ENCODE assay signal across 21 mouse cellular contexts in the genomic region with DNA sequence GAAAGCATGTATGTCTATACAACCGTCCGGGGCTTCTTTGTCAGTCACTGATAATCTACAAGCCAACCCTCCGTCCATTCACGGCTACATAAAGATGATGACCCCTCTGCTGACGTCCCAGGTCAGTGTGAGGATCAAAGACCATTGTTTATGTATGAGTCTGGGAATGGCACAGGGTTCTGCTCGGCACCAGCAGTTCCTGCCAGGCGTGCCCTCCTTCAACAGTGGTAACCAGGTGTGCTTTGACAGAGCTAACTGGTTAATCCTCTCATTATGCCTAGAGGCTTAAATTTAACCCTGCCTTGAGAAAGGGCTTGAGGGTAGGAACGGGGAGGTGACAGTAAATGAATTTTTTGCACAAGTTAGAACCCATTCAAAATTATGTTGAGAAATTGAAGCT. TPM values are rescaled to one million over a fixed set of nuclear protein-coding genes. Genes with fewer than 3 reads are reported as not detected.
DNase-seq lines count a peak whose midpoint lies in the region; ATAC-seq lines count a peak whose summit lies in the region.
"Had no signal": no experiment of that assay in that cellular context is flagged by ENCODE, and none has a peak within 500 bp of the region (broad histone marks: within the 10 kb centered on the region; RNA-seq: fewer than 3 reads in every experiment).

No protein-coding gene starts in this region.

- H3K4me3 ChIP-seq in forebrain, embryonic 11.5 days (ENCODE audit: low read depth, low read length), result no peak overlapping the region
- no peak overlapping the region for H3K4me3 ChIP-seq in forebrain, embryonic 10.5 days
- H3K4me3 ChIP-seq in hindbrain, embryonic 13.5 days, result no peak overlapping the region
- H3K4me3 ChIP-seq in hindbrain, embryonic 16.5 days (ENCODE audit: low read length), result no peak overlapping the region
- H3K4me3 ChIP-seq in neural tube, embryonic 13.5 days, result no peak overlapping the region
- H3K4me3 ChIP-seq in neural tube, embryonic 15.5 days (replicated peaks), result no peak overlapping the region
- no peak overlapping the region for H3K4me3 ChIP-seq in kidney, embryonic 16.5 days (ENCODE audit: low read length)
- H3K4me3 ChIP-seq: embryonic facial prominence, embryonic 10.5 days; heart, embryonic 10.5 days had no signal

- ATAC-seq in forebrain, embryonic 11.5 days (replicated peaks; ENCODE audit: low FRiP score), result 0 out of 2 replicates have a peak, but pooled peaks have one; percentile 58
- ATAC-seq in hindbrain, embryonic 13.5 days (ENCODE audit: low FRiP score), result no peak
- ATAC-seq in hindbrain, embryonic 16.5 days, result no peak
- ATAC-seq in neural tube, embryonic 13.5 days (ENCODE audit: low read depth), result 0 out of 2 replicates have a peak, but pooled peaks have one; percentile 23
- no peak for ATAC-seq in neural tube, embryonic 15.5 days (ENCODE audit: low FRiP score)
- no peak for ATAC-seq in kidney, embryonic 16.5 days (ENCODE audit: low FRiP score, low TSS enrichment)
- ATAC-seq: CD4-positive, CD25-positive, alpha-beta regulatory T cell, adult 4 months had no signal

- H3K36me3 ChIP-seq in forebrain, embryonic 11.5 days (ENCODE audit: control insufficient read depth, insufficient read depth, low read length), result no peaks in the 10 kb centered on the region
- H3K36me3 ChIP-seq in forebrain, embryonic 10.5 days (replicated peaks), result no peaks in the 10 kb centered on the region
- H3K36me3 ChIP-seq in hindbrain, embryonic 13.5 days, result no peaks in the 10 kb centered on the region
- no peaks in the 10 kb centered on the region for H3K36me3 ChIP-seq in hindbrain, embryonic 16.5 days (ENCODE audit: control insufficient read depth, insufficient read depth, low read length)
- no peaks in the 10 kb centered on the region for H3K36me3 ChIP-seq in neural tube, embryonic 13.5 days
- no peaks in the 10 kb centered on the region for H3K36me3 ChIP-seq in neural tube, embryonic 15.5 days
- no peaks in the 10 kb centered on the region for H3K36me3 ChIP-seq in kidney, embryonic 16.5 days (ENCODE audit: insufficient read depth, low read length)
- H3K36me3 ChIP-seq: embryonic facial prominence, embryonic 10.5 days; G1E; heart, embryonic 10.5 days had no signal

- H3K9ac ChIP-seq in forebrain, embryonic 11.5 days (ENCODE audit: low read length), result no peak overlapping the region
- no peak overlapping the region for H3K9ac ChIP-seq in hindbrain, embryonic 13.5 days
- H3K9ac ChIP-seq in hindbrain, embryonic 16.5 days (ENCODE audit: low read depth, low read length), result no peak overlapping the region
- no peak overlapping the region for H3K9ac ChIP-seq in neural tube, embryonic 13.5 days
- H3K9ac ChIP-seq in neural tube, embryonic 15.5 days (replicated peaks), result no peak overlapping the region
- no peak overlapping the region for H3K9ac ChIP-seq in kidney, embryonic 16.5 days (replicated peaks; ENCODE audit: low read length)

- H3K27me3 ChIP-seq in forebrain, embryonic 11.5 days (ENCODE audit: control insufficient read depth, insufficient read depth, low read length), result no peaks in the 10 kb centered on the region
- H3K27me3 ChIP-seq in forebrain, embryonic 10.5 days (ENCODE audit: poor library complexity, severe bottlenecking), result no peaks in the 10 kb centered on the region
- H3K27me3 ChIP-seq in hindbrain, embryonic 13.5 days, result no peaks in the 10 kb centered on the region
- H3K27me3 ChIP-seq in hindbrain, embryonic 16.5 days (replicated peaks; ENCODE audit: control insufficient read depth, insufficient read depth, low read length), result no peaks in the 10 kb centered on the region
- no peaks in the 10 kb centered on the region; the same call in 1 of the 2 replicates for H3K27me3 ChIP-seq in neural tube, embryonic 13.5 days
- no peaks in the 10 kb centered on the region for H3K27me3 ChIP-seq in neural tube, embryonic 15.5 days (replicated peaks)
- H3K27me3 ChIP-seq in kidney, embryonic 16.5 days (ENCODE audit: insufficient read depth, low read length), result no peaks in the 10 kb centered on the region

- no peak overlapping the region for H3K27ac ChIP-seq in forebrain, embryonic 11.5 days (ENCODE audit: low read depth, low read length)
- H3K27ac ChIP-seq in forebrain, embryonic 10.5 days, result no peak overlapping the region
- 0 out of 2 replicates have a peak overlapping the region, but pooled peaks have one; percentile 12 for H3K27ac ChIP-seq in hindbrain, embryonic 13.5 days
- no peak overlapping the region for H3K27ac ChIP-seq in hindbrain, embryonic 16.5 days (ENCODE audit: low read depth, low read length)
- H3K27ac ChIP-seq in neural tube, embryonic 13.5 days (replicated peaks), result no peak overlapping the region
- no peak overlapping the region for H3K27ac ChIP-seq in neural tube, embryonic 15.5 days (replicated peaks)
- H3K27ac ChIP-seq in kidney, embryonic 16.5 days (ENCODE audit: low read length), result no peak overlapping the region
- H3K27ac ChIP-seq: embryonic facial prominence, embryonic 10.5 days; heart, embryonic 10.5 days had no signal

- DNase-seq in forebrain, embryonic 11.5 days (ENCODE audit: low spot score), result no peak
- DNase-seq in forebrain, embryonic 10.5 days (ENCODE audit: extremely low spot score, low spot score), result no peak
- DNase-seq: adrenal gland, adult 8-10 months; adrenal gland, postnatal 36 days; B cell, adult 2 months; cerebellum, adult 2 months; cerebellum, postnatal 10 days; gastrocnemius, postnatal 36 days; heart, adult 18-20 months; heart, postnatal 10 days; heart, postnatal 4 days had no signal

- H3K4me2 ChIP-seq in forebrain, embryonic 11.5 days (ENCODE audit: low read depth, low read length, severe bottlenecking), result no peak overlapping the region
- H3K4me2 ChIP-seq in hindbrain, embryonic 13.5 days, result no peak overlapping the region
- H3K4me2 ChIP-seq in hindbrain, embryonic 16.5 days (ENCODE audit: low read length), result no peak overlapping the region
- H3K4me2 ChIP-seq in neural tube, embryonic 13.5 days, result no peak overlapping the region
- no peak overlapping the region for H3K4me2 ChIP-seq in neural tube, embryonic 15.5 days
- H3K4me2 ChIP-seq in kidney, embryonic 16.5 days (replicated peaks; ENCODE audit: low read depth, low read length), result no peak overlapping the region

- H3K9me3 ChIP-seq in forebrain, embryonic 11.5 days (ENCODE audit: control insufficient read depth, low read length), result no peaks in the 10 kb centered on the region
- H3K9me3 ChIP-seq in forebrain, embryonic 10.5 days, result no peaks in the 10 kb centered on the region
- H3K9me3 ChIP-seq in hindbrain, embryonic 13.5 days, result no peaks in the 10 kb centered on the region
- H3K9me3 ChIP-seq in hindbrain, embryonic 16.5 days (ENCODE audit: control insufficient read depth, low read length), result no peaks in the 10 kb centered on the region
- no peaks in the 10 kb centered on the region for H3K9me3 ChIP-seq in neural tube, embryonic 13.5 days
- no peaks in the 10 kb centered on the region for H3K9me3 ChIP-seq in neural tube, embryonic 15.5 days (replicated peaks)
- H3K9me3 ChIP-seq in kidney, embryonic 16.5 days (ENCODE audit: low read length), result no peaks in the 10 kb centered on the region
- H3K9me3 ChIP-seq: embryonic facial prominence, embryonic 10.5 days; G1E; heart, embryonic 10.5 days had no signal

- 14% methylated on average over 8 of the region's 8 CpGs for WGBS in forebrain, embryonic 11.5 days
- WGBS in forebrain, embryonic 10.5 days, result 20% methylated on average over 8 of the region's 8 CpGs
- WGBS in hindbrain, embryonic 13.5 days, result 36% methylated on average over 8 of the region's 8 CpGs
- WGBS in hindbrain, embryonic 16.5 days, result 40% methylated on average over 8 of the region's 8 CpGs
- WGBS in neural tube, embryonic 13.5 days, result 20% methylated on average over 8 of the region's 8 CpGs
- WGBS in neural tube, embryonic 15.5 days, result 30% methylated on average over 8 of the region's 8 CpGs
- 50% methylated on average over 8 of the region's 8 CpGs for WGBS in kidney, embryonic 16.5 days

- peaks cover 7% of the 10 kb centered on the region; the same call in 1 of the 2 replicates for H3K4me1 ChIP-seq in forebrain, embryonic 11.5 days (replicated peaks; ENCODE audit: control insufficient read depth, insufficient read depth, low read length)
- peaks cover 29% of the 10 kb centered on the region for H3K4me1 ChIP-seq in forebrain, embryonic 10.5 days
- peaks cover 17% of the 10 kb centered on the region; the same call in 1 of the 2 replicates for H3K4me1 ChIP-seq in hindbrain, embryonic 13.5 days (replicated peaks)
- H3K4me1 ChIP-seq in hindbrain, embryonic 16.5 days (ENCODE audit: control insufficient read depth, insufficient read depth, low read depth, low read length), result no peaks in the 10 kb centered on the region; the same call in none of the 2 replicates
- H3K4me1 ChIP-seq in neural tube, embryonic 13.5 days (replicated peaks), result peaks cover 13% of the 10 kb centered on the region
- H3K4me1 ChIP-seq in neural tube, embryonic 15.5 days, result peaks cover 3% of the 10 kb centered on the region; the same call in 1 of the 2 replicates
- H3K4me1 ChIP-seq in kidney, embryonic 16.5 days (ENCODE audit: insufficient read depth, low read length), result no peaks in the 10 kb centered on the region
- H3K4me1 ChIP-seq: embryonic facial prominence, embryonic 10.5 days; heart, embryonic 10.5 days had no signal

RNA-seq across cellular contexts. Expression of gene Ttc29, which starts 58.2 kb away (rescaled TPM):
- 0.43 TPM in 1 of 2 replicates, not detected in the other for polyA plus RNA-seq in forebrain, embryonic 11.5 days (2014; fragmentation: Nextera tagmentation; extraction: Ambion mirVana)
- polyA plus RNA-seq in forebrain, embryonic 10.5 days (2016; fragmentation: Nextera tagmentation; extraction: Ambion mirVana), result 0.21 TPM in 1 of 2 replicates, not detected in the other
- polyA plus RNA-seq in hindbrain, embryonic 13.5 days (2015; fragmentation: Nextera tagmentation; extraction: Ambion mirVana), result 0.54 and 1.5 TPM in 2 replicates
- 0.79 and 1.2 TPM in 2 replicates for polyA plus RNA-seq in hindbrain, embryonic 16.5 days (2015; fragmentation: Nextera tagmentation; extraction: Ambion mirVana)
- 0.23 TPM in 1 of 2 replicates, not detected in the other for polyA plus RNA-seq in neural tube, embryonic 13.5 days (2015; fragmentation: Nextera tagmentation; extraction: Ambion mirVana)
- 0.33 and 0.60 TPM in 2 replicates for polyA plus RNA-seq in neural tube, embryonic 15.5 days (2015; fragmentation: Nextera tagmentation; extraction: Ambion mirVana)
- 0.12 TPM in 1 of 2 replicates, not detected in the other for polyA plus RNA-seq in kidney, embryonic 16.5 days (2015; fragmentation: Nextera tagmentation; extraction: Ambion mirVana)
- polyA plus RNA-seq: CD4-positive, CD25-positive, alpha-beta regulatory T cell, adult 4 months; embryonic facial prominence, embryonic 10.5 days; heart, embryonic 10.5 days; heart, embryonic 14.5 days had no signal

Comparison
In these comparisons a context has a peak if more than half of its experiments do, and no peak if none do; other contexts are left out.
1. ATAC-seq: peak in forebrain, embryonic 11.5 days (single experiment) and neural tube, embryonic 13.5 days (single experiment); none in hindbrain, embryonic 13.5 days (single experiment), hindbrain, embryonic 16.5 days (single experiment), neural tube, embryonic 15.5 days (single experiment) and kidney, embryonic 16.5 days (single experiment).